Mouse (Mus musculus): ENCODE results near the gene Homer2. TPM values are rescaled to one million over a fixed set of nuclear protein-coding genes. Genes with fewer than 3 reads are reported as not detected.
A peak's percentile ranks its signal among the peaks of the same experiment; 100 is the strongest.

Gene Homer2
- polyA plus RNA-seq, 1 experiment from 2014 or later = 8.6 TPM

DNA sequence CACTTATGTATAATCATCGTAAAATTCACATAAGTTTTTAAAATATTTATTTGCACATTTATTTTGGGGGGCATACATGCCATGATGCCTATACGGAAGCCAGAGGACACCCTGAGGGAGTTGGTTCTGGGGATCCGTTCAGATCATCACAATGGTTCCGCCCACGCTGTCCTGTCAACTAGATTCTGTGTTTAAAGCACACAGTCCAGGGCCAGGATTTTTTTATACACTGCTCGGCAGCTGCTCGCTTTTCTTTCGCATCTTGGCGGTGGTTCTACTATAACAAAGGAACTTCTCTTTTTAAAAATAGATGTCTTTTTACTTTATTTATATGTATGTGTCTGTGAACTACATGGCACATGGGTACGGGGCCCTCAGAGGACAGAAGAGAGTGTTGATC is 16.5 kb upstream of the Homer2 start:
- DNase-seq (no peak), ATAC-seq (no peak)
- TF ChIP-seq EP300 (IDR thresholded peaks at IDR 0.05; ENCODE audit: low read depth) (no peak), CTCF (IDR thresholded peaks at IDR 0.05; ENCODE audit: low read depth) (no peak)
- H3K27me3 ChIP-seq (ENCODE audit: insufficient read depth, low read length) = no peaks in the 10 kb centered on the region
- H3K36me3 ChIP-seq (replicated peaks; ENCODE audit: insufficient read depth, low read length) = no peaks in the 10 kb centered on the region
- H3K4me1 ChIP-seq (ENCODE audit: insufficient read depth) = peaks cover 7% of the 10 kb centered on the region; the same call in 1 of the 2 replicates
- WGBS (ENCODE audit: insufficient replicate concordance) = 91% methylated on average over 10 of the region's 10 CpGs
- H3K4me2 ChIP-seq (ENCODE audit: low read depth, low read length) = no peak overlapping the region
- no peak overlapping the region for H3K27ac ChIP-seq (ENCODE audit: low read depth)
- no peak overlapping the region for H3K4me3 ChIP-seq (ENCODE audit: low read depth, low read length)
- no peaks in the 10 kb centered on the region for H3K9me3 ChIP-seq (ENCODE audit: low read length)
- no peak overlapping the region for H3K9ac ChIP-seq (replicated peaks)

DNA sequence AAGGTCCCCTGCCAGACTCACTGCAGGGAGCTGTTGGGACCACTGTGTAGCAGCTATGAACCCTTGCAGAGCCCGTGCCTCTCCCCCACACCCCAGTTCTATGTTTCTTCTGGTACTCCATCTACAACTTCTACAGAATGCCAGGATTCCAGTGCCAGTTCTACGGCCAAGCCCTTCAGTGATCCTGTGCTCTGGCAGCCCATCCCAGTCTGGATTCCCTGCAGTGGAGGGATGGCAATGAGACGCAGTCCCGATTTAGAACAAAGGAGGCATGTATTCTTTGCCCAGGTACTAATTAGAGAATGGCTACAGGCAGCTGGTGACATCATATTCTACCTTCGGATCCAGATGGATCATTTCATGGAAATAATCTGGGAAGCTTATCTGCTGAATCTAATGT is 13.9 kb upstream of the Homer2 start:
- WGBS (ENCODE audit: insufficient replicate concordance) = 83% methylated on average over 5 of the region's 5 CpGs
- no peak overlapping the region for H3K27ac ChIP-seq (ENCODE audit: low read depth)
- no peak overlapping the region for H3K4me2 ChIP-seq (ENCODE audit: low read depth, low read length)
- DNase-seq = no peak
- H3K9me3 ChIP-seq (ENCODE audit: low read length) = no peaks in the 10 kb centered on the region
- H3K36me3 ChIP-seq (replicated peaks; ENCODE audit: insufficient read depth, low read length) = no peaks in the 10 kb centered on the region
- no peaks in the 10 kb centered on the region for H3K27me3 ChIP-seq (ENCODE audit: insufficient read depth, low read length)
- ATAC-seq = no peak
- H3K4me1 ChIP-seq (ENCODE audit: insufficient read depth) = peaks cover 9% of the 10 kb centered on the region; the same call in 1 of the 2 replicates
- no peak overlapping the region for H3K9ac ChIP-seq (replicated peaks)
- no peak overlapping the region for H3K4me3 ChIP-seq (ENCODE audit: low read depth, low read length)
- no peak for TF ChIP-seq CTCF (IDR thresholded peaks at IDR 0.05; ENCODE audit: low read depth)
- no peak for TF ChIP-seq EP300 (IDR thresholded peaks at IDR 0.05; ENCODE audit: low read depth)

DNA sequence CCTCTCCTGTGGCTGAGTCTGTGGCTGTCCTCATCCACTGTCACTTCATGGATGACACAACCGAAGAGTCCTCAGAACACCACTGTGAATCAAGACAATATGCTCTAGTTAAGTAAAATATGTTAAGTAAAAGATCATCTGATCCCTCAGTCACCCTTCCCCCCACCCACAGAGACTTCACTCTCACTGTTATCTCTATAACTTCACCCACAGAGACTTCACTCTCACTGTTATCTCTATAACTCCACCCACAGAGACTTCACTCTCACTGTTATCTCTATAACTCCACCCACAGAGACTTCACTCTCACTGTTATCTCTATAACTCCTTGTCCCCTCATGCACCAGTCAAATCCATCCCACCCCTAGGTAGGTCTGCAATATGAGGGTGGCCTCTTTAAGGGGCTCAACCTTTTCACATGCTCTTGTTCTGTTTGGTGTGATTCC is 11.9 kb upstream of the Homer2 start:
- peaks cover 5% of the 10 kb centered on the region; the same call in 1 of the 2 replicates for H3K4me1 ChIP-seq (ENCODE audit: insufficient read depth)
- peak; percentile 86 for ATAC-seq
- TF ChIP-seq EP300 (IDR thresholded peaks at IDR 0.05; ENCODE audit: low read depth) = peak; percentile 94
- no peak for TF ChIP-seq CTCF (IDR thresholded peaks at IDR 0.05; ENCODE audit: low read depth)
- no peak for DNase-seq
- H3K4me2 ChIP-seq (ENCODE audit: low read depth, low read length) = peak overlapping the region; percentile 14
- H3K4me3 ChIP-seq (ENCODE audit: low read depth, low read length) = peak overlapping the region; percentile 21; the same call in 1 of the 2 replicates
- no peak overlapping the region for H3K9ac ChIP-seq (replicated peaks)
- H3K27ac ChIP-seq (ENCODE audit: low read depth) = 0 out of 2 replicates have a peak overlapping the region, but pooled peaks have one; percentile 2
- H3K27me3 ChIP-seq (ENCODE audit: insufficient read depth, low read length) = no peaks in the 10 kb centered on the region
- no peaks in the 10 kb centered on the region for H3K36me3 ChIP-seq (replicated peaks; ENCODE audit: insufficient read depth, low read length)
- H3K9me3 ChIP-seq (ENCODE audit: low read length) = no peaks in the 10 kb centered on the region
- 61% methylated on average over 1 of the region's 1 CpGs for WGBS (ENCODE audit: insufficient replicate concordance)

DNA sequence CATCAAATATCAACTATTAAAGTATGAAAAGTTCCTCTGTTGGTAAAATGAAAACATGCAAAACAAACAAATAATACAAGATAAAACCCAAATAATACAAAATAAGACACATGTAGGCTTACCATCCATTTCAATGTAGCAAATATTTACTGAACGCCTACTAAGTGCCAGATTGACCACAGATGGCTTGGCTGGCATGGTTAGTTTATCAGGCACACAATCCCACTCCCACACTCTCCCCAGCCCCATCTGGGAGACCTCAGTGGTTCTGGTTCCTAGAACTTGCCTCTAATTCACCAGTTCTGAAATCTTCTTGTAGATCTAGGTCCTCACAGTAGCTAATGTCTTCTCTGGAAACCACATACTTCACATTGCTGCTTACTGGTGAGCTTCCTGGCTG is 11.3 kb upstream of the Homer2 start:
- H3K27me3 ChIP-seq (ENCODE audit: insufficient read depth, low read length) = no peaks in the 10 kb centered on the region
- WGBS (ENCODE audit: insufficient replicate concordance) = 65% methylated on average over 1 of the region's 1 CpGs
- 0 out of 2 replicates have a peak overlapping the region, but pooled peaks have one; percentile 2 for H3K27ac ChIP-seq (ENCODE audit: low read depth)
- no peaks in the 10 kb centered on the region for H3K9me3 ChIP-seq (ENCODE audit: low read length)
- TF ChIP-seq EP300 (IDR thresholded peaks at IDR 0.05; ENCODE audit: low read depth) = no peak
- no peak for TF ChIP-seq CTCF (IDR thresholded peaks at IDR 0.05; ENCODE audit: low read depth)
- DNase-seq (no peak), ATAC-seq (no peak)
- peak overlapping the region; percentile 14 for H3K4me2 ChIP-seq (ENCODE audit: low read depth, low read length)
- peak overlapping the region; percentile 21; the same call in 1 of the 2 replicates for H3K4me3 ChIP-seq (ENCODE audit: low read depth, low read length)
- no peak overlapping the region for H3K9ac ChIP-seq (replicated peaks)
- H3K4me1 ChIP-seq (ENCODE audit: insufficient read depth) = peaks cover 5% of the 10 kb centered on the region; the same call in 1 of the 2 replicates
- no peaks in the 10 kb centered on the region for H3K36me3 ChIP-seq (replicated peaks; ENCODE audit: insufficient read depth, low read length)

DNA sequence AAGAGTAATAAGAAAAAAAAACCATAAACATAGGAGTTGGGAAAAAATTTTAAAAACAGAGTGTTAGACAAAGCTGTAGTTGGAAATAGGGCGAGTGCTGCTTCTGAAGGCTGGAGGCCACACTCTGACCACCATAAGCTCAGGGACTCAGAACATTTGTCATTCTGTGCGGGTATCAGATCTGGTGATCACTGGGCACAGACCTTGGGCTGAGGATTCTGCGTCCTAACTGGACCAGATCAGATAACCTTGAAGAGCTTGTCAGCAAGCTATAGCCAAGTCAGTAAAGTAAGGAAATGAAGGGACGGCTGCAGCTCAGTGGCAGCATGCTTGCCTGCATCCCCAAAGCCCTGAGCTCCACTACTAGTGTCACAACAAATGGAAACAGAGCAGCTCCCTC is 2.8 kb upstream of the Homer2 start:
- no peak for DNase-seq
- no peak for ATAC-seq
- 78% methylated on average over 4 of the region's 4 CpGs for WGBS (ENCODE audit: insufficient replicate concordance)
- Histone ChIP-seq H3K27me3 (ENCODE audit: insufficient read depth, low read length) (peaks cover 42% of the 10 kb centered on the region), H3K27ac (ENCODE audit: low read depth) (no peak overlapping the region), H3K36me3 (replicated peaks; ENCODE audit: insufficient read depth, low read length) (no peaks in the 10 kb centered on the region), H3K9ac (replicated peaks) (no peak overlapping the region), H3K9me3 (ENCODE audit: low read length) (0 out of 2 replicates have a peak, but pooled peaks cover 2% of the 10 kb centered on the region), H3K4me3 (ENCODE audit: low read depth, low read length) (no peak overlapping the region), H3K4me2 (ENCODE audit: low read depth, low read length) (no peak overlapping the region), H3K4me1 (ENCODE audit: insufficient read depth) (peaks cover 8% of the 10 kb centered on the region)
- no peak for TF ChIP-seq EP300 (IDR thresholded peaks at IDR 0.05; ENCODE audit: low read depth)
- no peak for TF ChIP-seq CTCF (IDR thresholded peaks at IDR 0.05; ENCODE audit: low read depth)

DNA sequence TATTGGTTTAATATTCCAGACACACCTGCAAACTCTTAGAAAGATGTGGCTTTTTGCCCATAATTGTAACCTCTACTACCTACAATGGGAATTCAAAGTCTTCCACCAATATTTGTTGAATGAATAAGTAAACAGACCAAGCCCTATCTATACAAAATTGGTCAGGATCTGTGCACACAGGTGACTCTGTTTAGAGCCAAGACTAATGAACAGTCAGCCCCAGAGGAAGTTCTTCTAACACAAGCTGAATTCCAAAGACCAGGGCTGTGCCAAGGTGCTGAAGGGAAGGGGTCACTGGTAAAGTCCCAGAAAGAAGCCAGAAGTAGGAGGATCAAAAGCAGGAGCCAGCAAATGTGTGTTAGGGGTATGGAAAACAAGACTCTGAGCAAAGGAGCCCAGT is 838 bp upstream of the Homer2 start:
- H3K27me3 ChIP-seq (ENCODE audit: insufficient read depth, low read length) = peaks cover 49% of the 10 kb centered on the region
- H3K36me3 ChIP-seq (replicated peaks; ENCODE audit: insufficient read depth, low read length) = no peaks in the 10 kb centered on the region
- no peak for DNase-seq

More for the DNA sequence above, 838 bp upstream of the Homer2 start:
- no peak for ATAC-seq
- Histone ChIP-seq H3K9ac (replicated peaks) (no peak overlapping the region), H3K27ac (ENCODE audit: low read depth) (no peak overlapping the region), H3K4me3 (ENCODE audit: low read depth, low read length) (no peak overlapping the region), H3K4me2 (ENCODE audit: low read depth, low read length) (no peak overlapping the region), H3K4me1 (ENCODE audit: insufficient read depth) (peaks cover 8% of the 10 kb centered on the region), H3K9me3 (ENCODE audit: low read length) (0 out of 2 replicates have a peak, but pooled peaks cover 2% of the 10 kb centered on the region)
- no peak for TF ChIP-seq EP300 (IDR thresholded peaks at IDR 0.05; ENCODE audit: low read depth)
- TF ChIP-seq CTCF (IDR thresholded peaks at IDR 0.05; ENCODE audit: low read depth) = no peak
